Mouse (Mus musculus) embryonic facial prominence, embryonic 11.5 days (tissue): ENCODE measurements around the gene Klf12. TPM values are rescaled to one million over a fixed set of nuclear protein-coding genes. Genes with fewer than 3 reads are reported as not detected.

Source experiments
- ATAC-seq: fragments of 200-750 bp; cut with Nextera tagmentation; replicated peaks from 2 replicates; pipeline ENCODE4 v1.8.0; 2017; ENCODE audit warnings: low read depth; ENCODE audit not compliant: insufficient number of reproducible peaks, low FRiP score, low TSS enrichment
- DNase-seq: peaks from one replicate; pipeline ENCODE4 v3.0.0-alpha.2; 2015; ENCODE audit warnings: low spot score
- H3K27ac ChIP-seq: fragments of 300-500 bp; sonication (generic); replicated peaks from 2 replicates; pipeline ENCODE4 v1.5.1; 2014; ENCODE audit warnings: mild to moderate bottlenecking, low read depth, low read length, control low read depth
- H3K27me3 ChIP-seq: fragments of 300-500 bp; sonication (generic); 2 replicates; pipeline ENCODE4 v1.6.1; 2014; ENCODE audit warnings: mild to moderate bottlenecking, low read length, moderate library complexity, mixed read lengths; ENCODE audit not compliant: control insufficient read depth, insufficient read depth
- H3K36me3 ChIP-seq: fragments of 300-500 bp; sonication (generic); replicated peaks from 2 replicates; pipeline ENCODE4 v1.6.1; 2014; ENCODE audit warnings: low read depth, mild to moderate bottlenecking, low read length, moderate library complexity, mixed read lengths; ENCODE audit not compliant: control insufficient read depth, insufficient read depth
- H3K4me1 ChIP-seq: fragments of 300-500 bp; sonication (generic); 2 replicates; pipeline ENCODE4 v1.6.1; 2014; ENCODE audit warnings: low read length, mixed read lengths; ENCODE audit not compliant: control insufficient read depth, insufficient read depth
- H3K4me2 ChIP-seq: fragments of 300-500 bp; sonication (generic); 2 replicates; pipeline ENCODE4 v1.6.1; 2014; ENCODE audit warnings: low read depth, mild to moderate bottlenecking, control low read depth, low read length, moderate library complexity
- H3K4me3 ChIP-seq: fragments of 300-500 bp; sonication (generic); 2 replicates; pipeline ENCODE4 v1.5.1; 2014; ENCODE audit warnings: low read depth, low read length, control low read depth
- H3K9ac ChIP-seq: fragments of 300-500 bp; sonication (generic); replicated peaks from 2 replicates; pipeline ENCODE4 v1.6.1; 2014; ENCODE audit warnings: mild to moderate bottlenecking, control low read depth, low read length
- H3K9me3 ChIP-seq: fragments of 300-500 bp; sonication (generic); replicated peaks from 2 replicates; pipeline ENCODE4 v1.6.1; 2016; ENCODE audit warnings: mild to moderate bottlenecking, low read length, inconsistent platforms, mixed read lengths; ENCODE audit not compliant: control insufficient read depth
- WGBS: fragments of 180-500 bp; shearing (Covaris S2); extraction: QIAGEN DNeasy Blood & Tissue Kit; methylation state at CpG from one replicate; pipeline ENCODE4 v1.1.7; 2014; 5-methylcytosine and 5-hydroxymethylcytosine counted together
- polyA plus RNA-seq: library from polyadenylated mRNA; unstranded; fragments of >200 nt; fragmentation: Nextera tagmentation; extraction: Ambion mirVana; gene quantifications from 2 replicates; pipeline ENCODE4 v1.2.1, GENCODE M21; 2014

Klf12 gene
- polyA plus RNA-seq, 1 experiment from 2014 or later: 22.2 TPM

DNA sequence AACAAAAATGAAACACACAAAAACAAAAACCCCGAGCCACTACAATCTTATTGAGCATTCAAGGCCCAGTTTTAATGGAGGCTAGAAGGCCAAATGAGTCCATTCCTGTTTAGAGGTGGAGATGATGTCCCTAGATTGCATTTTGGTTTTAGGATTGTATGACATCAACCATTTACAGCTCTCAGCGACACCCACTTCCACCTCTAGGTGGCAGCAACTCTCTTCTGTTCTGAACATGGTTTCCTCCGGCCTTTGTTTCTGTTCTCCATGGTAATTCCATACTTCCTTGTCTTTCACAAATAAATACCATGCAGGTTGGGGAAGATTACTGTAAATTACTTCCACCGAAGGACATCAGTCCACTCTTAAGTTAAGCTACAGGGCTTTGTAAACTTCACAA, 352.6 kb downstream of the Klf12 start:
- DNase-seq (peak; percentile 93), ATAC-seq (no peak)
- Histone ChIP-seq H3K27ac (no peak overlapping the region), H3K36me3 (no peaks in the 10 kb centered on the region), H3K9ac (no peak overlapping the region), H3K9me3 (no peaks in the 10 kb centered on the region), H3K4me2 (no peak overlapping the region), H3K27me3 (no peaks in the 10 kb centered on the region), H3K4me3 (no peak overlapping the region), H3K4me1 (no peaks in the 10 kb centered on the region)
- 2% methylated on average over 4 of the region's 4 CpGs for WGBS

DNA sequence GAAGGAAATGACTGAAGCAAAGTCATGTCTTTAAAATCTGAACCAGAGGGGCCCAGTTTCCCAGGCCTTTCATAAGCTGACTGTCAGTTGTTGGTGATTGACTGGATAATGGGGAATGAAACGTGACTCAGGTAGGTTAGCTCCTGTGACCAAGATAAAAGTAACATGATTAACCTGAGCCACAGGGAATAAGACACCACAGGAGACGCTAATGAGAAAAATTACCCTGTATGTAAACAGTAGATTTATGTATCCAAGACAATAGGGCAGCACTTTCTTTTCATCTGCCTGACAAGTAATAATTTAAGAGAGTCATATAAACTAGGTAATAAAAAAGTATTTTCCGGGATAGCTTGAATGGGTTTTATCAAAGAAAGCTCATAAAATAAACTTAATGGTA, 372.6 kb downstream of the Klf12 start:
- no peaks in the 10 kb centered on the region for H3K27me3 ChIP-seq
- H3K4me3 ChIP-seq: no peak overlapping the region
- H3K9me3 ChIP-seq: no peaks in the 10 kb centered on the region
- no peak for DNase-seq
- no peak for ATAC-seq
- H3K36me3 ChIP-seq: no peaks in the 10 kb centered on the region
- H3K27ac ChIP-seq: no peak overlapping the region
- no peaks in the 10 kb centered on the region for H3K4me1 ChIP-seq
- no peak overlapping the region for H3K9ac ChIP-seq
- no peak overlapping the region for H3K4me2 ChIP-seq
- WGBS: 64% methylated on average over 3 of the region's 3 CpGs

DNA sequence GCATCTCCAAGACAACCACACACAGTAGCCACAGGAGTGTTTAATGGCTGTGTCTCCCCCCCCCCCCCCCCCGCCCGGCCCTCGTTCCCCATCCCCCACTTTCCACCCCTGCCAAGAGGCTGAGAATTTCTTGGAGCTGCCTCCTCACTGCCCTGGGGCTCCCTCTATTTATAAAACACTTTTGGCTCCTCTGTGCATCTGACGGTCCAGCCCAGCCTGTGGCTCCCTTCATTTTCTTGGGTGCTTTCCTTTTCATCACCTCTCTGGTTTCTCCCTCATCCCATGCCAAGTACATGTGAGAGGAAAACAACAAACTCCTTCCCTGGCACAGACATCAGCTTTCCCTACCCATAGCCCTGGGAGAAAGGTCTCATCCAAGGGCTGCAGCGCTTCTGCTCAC, 373.6 kb downstream of the Klf12 start:
- no peak overlapping the region for H3K4me2 ChIP-seq
- no peak overlapping the region for H3K27ac ChIP-seq
- no peak overlapping the region for H3K9ac ChIP-seq
- no peaks in the 10 kb centered on the region for H3K9me3 ChIP-seq
- WGBS: 74% methylated on average over 3 of the region's 5 CpGs
- no peak overlapping the region for H3K4me3 ChIP-seq
- H3K36me3 ChIP-seq: no peaks in the 10 kb centered on the region
- H3K27me3 ChIP-seq: no peaks in the 10 kb centered on the region
- no peak for ATAC-seq
- H3K4me1 ChIP-seq: no peaks in the 10 kb centered on the region
- no peak for DNase-seq

DNA sequence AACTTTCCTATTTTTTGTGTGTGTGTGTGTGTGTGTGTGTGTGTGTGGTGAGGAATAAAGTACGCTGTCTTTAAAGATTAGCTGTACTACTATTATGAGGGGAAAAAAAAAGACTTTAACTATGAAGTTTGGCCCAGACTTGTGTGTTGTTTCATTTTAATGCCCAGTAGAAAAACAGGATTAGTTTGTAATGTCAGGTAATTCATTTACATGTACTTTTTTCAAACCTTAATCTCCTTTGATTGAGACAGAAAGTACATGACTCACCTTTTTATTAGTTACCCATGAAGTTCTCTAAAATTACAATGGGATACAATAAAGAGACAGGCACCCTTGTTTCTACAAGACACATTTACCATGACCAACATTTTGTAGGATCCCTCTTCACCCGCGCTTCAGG, 383.6 kb downstream of the Klf12 start:
- no peaks in the 10 kb centered on the region for H3K27me3 ChIP-seq
- no peaks in the 10 kb centered on the region for H3K9me3 ChIP-seq
- 93% methylated on average over 3 of the region's 3 CpGs for WGBS
- no peak overlapping the region for H3K9ac ChIP-seq
- H3K4me3 ChIP-seq: no peak overlapping the region
- no peak overlapping the region for H3K27ac ChIP-seq
- no peaks in the 10 kb centered on the region for H3K4me1 ChIP-seq
- H3K4me2 ChIP-seq: no peak overlapping the region
- no peaks in the 10 kb centered on the region for H3K36me3 ChIP-seq
- ATAC-seq (no peak), DNase-seq (no peak)

DNA sequence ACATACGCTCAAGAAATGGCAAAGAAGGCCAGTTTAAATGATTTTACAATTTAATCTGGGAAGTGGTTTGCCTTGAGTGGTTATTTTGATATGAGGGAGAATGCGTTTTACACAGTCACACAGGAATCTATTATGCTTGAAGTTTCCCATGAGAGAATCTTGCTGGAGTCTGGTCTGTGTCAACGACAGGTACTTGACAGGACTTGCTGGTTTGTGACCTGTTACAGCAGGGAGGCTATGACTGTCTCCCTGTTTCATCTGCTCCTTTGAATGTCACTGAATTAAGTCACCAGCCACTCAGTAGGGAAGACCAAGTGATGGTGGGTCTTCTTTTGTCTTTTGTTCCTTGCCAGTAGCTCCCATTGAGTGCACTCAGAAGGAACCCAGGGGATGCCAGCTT, 385.6 kb downstream of the Klf12 start:
- 85% methylated on average over 3 of the region's 3 CpGs for WGBS
- H3K27me3 ChIP-seq: no peaks in the 10 kb centered on the region
- no peak for DNase-seq

DNA sequence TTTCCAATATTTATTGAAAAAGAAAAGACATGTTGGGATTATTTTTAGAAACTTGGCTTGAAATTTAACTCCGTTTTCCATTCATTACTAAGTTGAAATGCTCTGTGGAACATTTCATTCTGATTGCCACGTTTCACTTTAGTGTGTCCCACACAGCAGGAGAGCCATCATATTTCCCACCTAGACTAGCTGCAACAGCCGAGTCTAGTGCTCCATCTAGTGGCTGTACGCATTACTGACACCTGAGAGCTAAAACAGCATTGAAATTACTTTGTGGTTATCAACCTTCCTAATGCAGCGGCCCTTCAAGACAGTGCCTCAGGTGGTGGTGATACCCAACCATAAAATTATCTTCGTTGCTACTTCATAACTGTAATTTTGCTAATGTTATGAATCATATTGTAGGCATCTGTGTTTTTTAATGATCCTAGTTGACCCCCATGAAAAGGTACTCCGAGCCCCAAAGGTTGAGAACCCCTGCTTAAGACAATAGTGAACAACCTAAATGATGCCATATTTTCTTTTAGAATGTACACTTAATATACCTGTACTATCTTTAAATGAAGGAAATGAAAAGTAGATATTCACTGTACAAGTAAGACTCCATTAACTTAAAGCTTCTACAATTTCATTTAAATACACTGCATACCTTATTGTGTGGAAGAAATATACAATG, 389.6 kb downstream of the Klf12 start:
- Histone ChIP-seq H3K9ac (no peak overlapping the region), H3K4me3 (no peak overlapping the region), H3K36me3 (no peaks in the 10 kb centered on the region), H3K27me3 (no peaks in the 10 kb centered on the region), H3K9me3 (no peaks in the 10 kb centered on the region), H3K4me2 (no peak overlapping the region), H3K27ac (no peak overlapping the region), H3K4me1 (no peaks in the 10 kb centered on the region)
- ATAC-seq: peak; percentile 52; the same call in 1 of the 2 replicates
- peak; percentile 83 for DNase-seq
- WGBS: 20% methylated on average over 7 of the region's 7 CpGs

More for the DNA sequence above, 385.6 kb downstream of the Klf12 start:
- Histone ChIP-seq H3K4me2 (no peak overlapping the region), H3K9me3 (no peaks in the 10 kb centered on the region), H3K9ac (no peak overlapping the region), H3K36me3 (no peaks in the 10 kb centered on the region), H3K4me1 (no peaks in the 10 kb centered on the region), H3K4me3 (no peak overlapping the region), H3K27ac (no peak overlapping the region)
- no peak for ATAC-seq

DNA sequence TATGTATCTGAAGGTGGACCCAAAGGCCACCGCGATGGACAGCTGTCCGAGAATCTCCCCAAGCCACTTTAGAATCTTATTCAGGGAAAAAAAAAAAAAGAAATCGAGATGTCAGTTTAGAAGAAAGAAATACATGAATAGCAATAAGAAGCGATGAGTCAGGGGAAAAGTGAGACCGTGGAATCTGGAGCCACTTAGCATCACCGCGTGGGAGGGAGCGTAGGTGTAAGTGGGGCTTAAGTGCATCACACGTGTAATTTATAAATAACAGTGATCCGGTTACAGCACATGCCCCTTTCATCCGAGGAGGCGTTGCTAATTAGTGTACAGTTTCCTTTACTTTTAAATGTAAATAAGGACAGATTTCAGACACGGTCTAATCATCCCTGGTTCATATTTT, 390.4 kb downstream of the Klf12 start:
- H3K27ac ChIP-seq: no peak overlapping the region
- H3K9me3 ChIP-seq: no peaks in the 10 kb centered on the region
- H3K27me3 ChIP-seq: no peaks in the 10 kb centered on the region
- H3K36me3 ChIP-seq: no peaks in the 10 kb centered on the region
- WGBS: 64% methylated on average over 14 of the region's 14 CpGs
- no peaks in the 10 kb centered on the region for H3K4me1 ChIP-seq
- DNase-seq (no peak), ATAC-seq (no peak)
- H3K4me2 ChIP-seq: no peak overlapping the region
- no peak overlapping the region for H3K9ac ChIP-seq
- H3K4me3 ChIP-seq: no peak overlapping the region

DNA sequence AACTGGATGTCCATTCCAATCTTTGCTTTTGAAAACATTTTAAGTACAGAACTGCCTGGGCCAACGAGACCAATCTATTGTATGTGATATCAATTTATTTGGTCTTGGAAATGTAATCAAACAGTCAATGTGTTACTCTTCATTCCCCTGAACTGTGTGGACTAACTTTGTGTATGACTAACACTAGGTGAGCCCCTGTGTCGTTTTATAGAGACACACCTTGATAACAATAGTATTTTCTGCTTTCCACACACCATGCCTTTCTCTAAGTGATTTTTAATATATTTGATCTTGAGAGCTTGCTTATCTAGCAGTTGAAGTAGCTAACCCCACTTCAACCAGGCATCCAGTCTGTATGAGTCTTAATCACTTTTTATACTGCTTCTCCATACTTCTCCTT, 398.0 kb downstream of the Klf12 start:
- ATAC-seq (no peak), DNase-seq (no peak)
- H3K9me3 ChIP-seq: no peaks in the 10 kb centered on the region
- H3K27ac ChIP-seq: no peak overlapping the region
- no peak overlapping the region for H3K4me2 ChIP-seq
- H3K4me3 ChIP-seq: no peak overlapping the region
- H3K9ac ChIP-seq: no peak overlapping the region
- no peaks in the 10 kb centered on the region for H3K36me3 ChIP-seq
- H3K27me3 ChIP-seq: no peaks in the 10 kb centered on the region
- WGBS: 88% methylated on average over 2 of the region's 2 CpGs
- no peaks in the 10 kb centered on the region for H3K4me1 ChIP-seq
